Mouse (Mus musculus) olfactory bulb, adult 2 months (tissue): ENCODE results near the gene Fermt2. TPM values are rescaled to one million over a fixed set of nuclear protein-coding genes. Genes with fewer than 3 reads are reported as not detected.

Experiments used
- H3K27ac ChIP-seq: fragments of 200-500 bp; 2 replicates; pipeline ENCODE4 v1.5.1; 2012; ENCODE audit warnings: low read depth, low read length; ENCODE audit not compliant: insufficient read depth
- H3K4me1 ChIP-seq: fragments of 200-500 bp; 2 replicates; pipeline ENCODE4 v1.6.1; 2012; ENCODE audit warnings: low read length; ENCODE audit not compliant: control insufficient read depth, insufficient read depth
- H3K4me3 ChIP-seq: fragments of 200-500 bp; 2 replicates; pipeline ENCODE4 v1.5.1; 2012; ENCODE audit warnings: mild to moderate bottlenecking, low read depth, low read length, moderate library complexity; ENCODE audit not compliant: insufficient read depth
- CTCF ChIP-seq: fragments of 200-500 bp; IDR thresholded peaks from 2 replicates; pipeline ENCODE4 v1.5.1; 2012; ENCODE audit warnings: low read depth, mild to moderate bottlenecking, low read length, moderate library complexity; ENCODE audit not compliant: insufficient read depth
- POLR2A ChIP-seq: fragments of 200-500 bp; IDR thresholded peaks from 2 replicates; pipeline ENCODE4 v1.6.1; 2012; ENCODE audit warnings: mild to moderate bottlenecking, low read depth, low read length, moderate library complexity; ENCODE audit not compliant: insufficient read depth
- WGBS: fragments of 180-500 bp; shearing (Covaris S2); methylation state at CpG from one replicate; pipeline ENCODE4 v1.1.7; 2018; 5-methylcytosine and 5-hydroxymethylcytosine counted together
- polyA plus RNA-seq: library from polyadenylated mRNA; stranded (reverse); fragments of >200 nt; gene quantifications from 2 replicates; pipeline ENCODE4 v1.2.4, GENCODE M21; 2012; ENCODE audit warnings: low replicate concordance; ENCODE audit not compliant: missing spikeins, insufficient read depth, insufficient read length

Fermt2 gene
- polyA plus RNA-seq, 1 experiment: 298 TPM

GRCm38 (mm10) chr14:45552431-45552830 is 22.5 kb upstream of the Fermt2 start:
- no peak overlapping the region for H3K4me3 ChIP-seq
- no peak overlapping the region for H3K27ac ChIP-seq
- 88% methylated on average over 4 of the region's 4 CpGs for WGBS
- TF ChIP-seq CTCF: no peak
- TF ChIP-seq POLR2A: no peak
- H3K4me1 ChIP-seq: peaks cover 3% of the 10 kb centered on the region

- TF ChIP-seq CTCF (no peak), POLR2A (no peak)
- no peak overlapping the region for H3K27ac ChIP-seq
- no peak overlapping the region for H3K4me3 ChIP-seq
- WGBS: 61% methylated on average over 17 of the region's 17 CpGs
- peaks cover 3% of the 10 kb centered on the region for H3K4me1 ChIP-seq
These were observed 21.3 kb upstream of the Fermt2 start for GRCm38 (mm10) chr14:45551121-45551768.

GRCm38 (mm10) chr14:45550010-45550647 is 20.2 kb upstream of the Fermt2 start:
- Histone ChIP-seq H3K27ac (no peak overlapping the region), H3K4me3 (no peak overlapping the region), H3K4me1 (peaks cover 3% of the 10 kb centered on the region)
- no peak for TF ChIP-seq CTCF
- no peak for TF ChIP-seq POLR2A
- 44% methylated on average over 13 of the region's 13 CpGs for WGBS

- Histone ChIP-seq H3K27ac (no peak overlapping the region), H3K4me3 (no peak overlapping the region), H3K4me1 (peaks cover 3% of the 10 kb centered on the region)
- TF ChIP-seq CTCF (no peak), POLR2A (no peak)
- WGBS: 89% methylated on average over 3 of the region's 3 CpGs
These were observed 18.2 kb upstream of the Fermt2 start for GRCm38 (mm10) chr14:45548118-45548517.

GRCm38 (mm10) chr14:45544905-45545304 is 15.0 kb upstream of the Fermt2 start:
- Histone ChIP-seq H3K4me1 (no peaks in the 10 kb centered on the region), H3K27ac (no peak overlapping the region), H3K4me3 (no peak overlapping the region)
- WGBS: 93% methylated on average over 7 of the region's 7 CpGs
- no peak for TF ChIP-seq CTCF
- no peak for TF ChIP-seq POLR2A

GRCm38 (mm10) chr14:45544026-45544425 is 14.1 kb upstream of the Fermt2 start:
- TF ChIP-seq CTCF (no peak), POLR2A (no peak)
- Histone ChIP-seq H3K4me3 (no peak overlapping the region), H3K27ac (no peak overlapping the region), H3K4me1 (peaks cover 3% of the 10 kb centered on the region; the same call in 1 of the 2 replicates)
- WGBS: 77% methylated on average over 5 of the region's 6 CpGs

GRCm38 (mm10) chr14:45539659-45540468 is 9.9 kb upstream of the Fermt2 start:
- Histone ChIP-seq H3K27ac (no peak overlapping the region), H3K4me1 (peaks cover 3% of the 10 kb centered on the region; the same call in 1 of the 2 replicates), H3K4me3 (no peak overlapping the region)
- TF ChIP-seq CTCF (peak; percentile 54), POLR2A (no peak)
- 20% methylated on average over 12 of the region's 12 CpGs for WGBS

GRCm38 (mm10) chr14:45530364-45531345 is 737 bp upstream of the Fermt2 start:
- 3% methylated on average over 37 of the region's 37 CpGs for WGBS
- H3K27ac ChIP-seq: peak overlapping the region; percentile 19; the same call in 1 of the 2 replicates
- no peak for TF ChIP-seq CTCF
- TF ChIP-seq POLR2A: 0 out of 2 replicates have a peak, but pooled peaks have one; percentile 11
- peak overlapping the region; percentile 96 for H3K4me3 ChIP-seq
- H3K4me1 ChIP-seq: peaks cover 2% of the 10 kb centered on the region; the same call in 1 of the 2 replicates
